8 mouse cellular contexts compared by ENCODE assay signal in the genomic region with DNA sequence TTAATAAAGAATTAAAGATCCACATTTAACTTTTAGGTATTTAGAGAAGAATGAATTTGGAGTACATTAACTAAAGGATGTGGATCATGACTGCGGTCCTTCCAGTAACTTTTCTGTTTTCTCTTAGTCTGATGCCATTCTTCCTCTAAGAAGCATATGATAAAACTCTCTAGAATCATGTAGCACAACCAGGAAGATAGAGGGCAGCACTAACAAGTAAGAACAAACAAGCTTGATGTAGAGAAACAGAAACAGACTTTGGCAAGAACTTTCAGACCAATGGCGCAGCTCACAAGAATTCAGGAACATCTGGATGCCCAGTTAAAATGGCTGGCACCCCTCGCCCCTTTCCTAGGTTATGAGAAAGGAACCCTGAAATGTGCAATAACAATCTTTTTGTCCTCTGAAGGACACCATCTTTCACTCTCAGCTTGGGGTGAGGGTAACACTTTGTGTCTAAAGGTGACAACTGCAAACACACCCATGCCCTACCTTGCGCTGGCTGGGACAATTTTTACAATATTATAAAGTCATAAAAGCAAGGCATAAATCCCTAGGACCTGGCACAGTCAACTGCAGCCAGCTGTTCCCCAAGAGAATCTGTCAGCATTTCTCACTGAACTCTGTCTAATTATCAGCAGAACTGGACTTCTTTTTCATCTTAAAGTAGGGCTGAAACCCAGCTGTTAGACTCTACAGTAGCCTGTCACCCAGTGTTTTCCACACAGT. TPM values are rescaled to one million over a fixed set of nuclear protein-coding genes. Genes with fewer than 3 reads are reported as not detected.
DNase-seq lines count a peak whose midpoint lies in the region; ATAC-seq lines count a peak whose summit lies in the region.
"Had no signal": no experiment of that assay in that cellular context is flagged by ENCODE, and none has a peak within 500 bp of the region (broad histone marks: within the 10 kb centered on the region; RNA-seq: fewer than 3 reads in every experiment).

No protein-coding gene starts in this region.

- peaks cover 33% of the 10 kb centered on the region for H3K36me3 ChIP-seq in hindbrain, embryonic 14.5 days (replicated peaks; ENCODE audit: control insufficient read depth, insufficient read depth)
- peaks cover 44% of the 10 kb centered on the region for H3K36me3 ChIP-seq in hindbrain, embryonic 13.5 days

- H3K9me3 ChIP-seq in hindbrain, embryonic 14.5 days (ENCODE audit: control insufficient read depth, low read length): no peaks in the 10 kb centered on the region
- no peaks in the 10 kb centered on the region for H3K9me3 ChIP-seq in hindbrain, embryonic 13.5 days

- H3K4me1 ChIP-seq in hindbrain, embryonic 14.5 days (replicated peaks; ENCODE audit: control insufficient read depth, insufficient read depth, low read length): no peaks in the 10 kb centered on the region
- no peaks in the 10 kb centered on the region for H3K4me1 ChIP-seq in hindbrain, embryonic 13.5 days (replicated peaks)

- peak; percentile 58 for DNase-seq in hindbrain, embryonic 14.5 days (ENCODE audit: low spot score)
- DNase-seq in 416B (ENCODE audit: low read depth) (peak; percentile 66), MN1 (ENCODE audit: low spot score) (peak; percentile 27)
- DNase-seq in large intestine, adult 2 months (ENCODE audit: low read depth, low spot score): peak; percentile 79
- DNase-seq in cerebellum, adult 11-12 months: no peak
- DNase-seq in yolk sac, embryonic 10.5 days (ENCODE audit: low spot score): no peak
- DNase-seq: gastrocnemius, postnatal 14 days had no signal

- no peak overlapping the region for H3K9ac ChIP-seq in hindbrain, embryonic 14.5 days
- no peak overlapping the region for H3K9ac ChIP-seq in hindbrain, embryonic 13.5 days

- no peaks in the 10 kb centered on the region for H3K27me3 ChIP-seq in hindbrain, embryonic 14.5 days (ENCODE audit: control insufficient read depth, insufficient read depth, low read length)
- H3K27me3 ChIP-seq in hindbrain, embryonic 13.5 days: no peaks in the 10 kb centered on the region

- 90% methylated on average over 4 of the region's 4 CpGs for WGBS in hindbrain, embryonic 14.5 days
- 91% methylated on average over 4 of the region's 4 CpGs for WGBS in hindbrain, embryonic 13.5 days
- 21% methylated on average over 4 of the region's 4 CpGs for WGBS in large intestine, adult 2 months

- H3K27ac ChIP-seq in hindbrain, embryonic 14.5 days: no peak overlapping the region
- H3K27ac ChIP-seq in hindbrain, embryonic 13.5 days: no peak overlapping the region

- H3K4me2 ChIP-seq in hindbrain, embryonic 14.5 days (replicated peaks): no peak overlapping the region
- no peak overlapping the region for H3K4me2 ChIP-seq in hindbrain, embryonic 13.5 days

- no peak overlapping the region for H3K4me3 ChIP-seq in hindbrain, embryonic 14.5 days (replicated peaks; ENCODE audit: low read length)
- H3K4me3 ChIP-seq in hindbrain, embryonic 13.5 days: no peak overlapping the region

- peak; percentile 46; the same call in 1 of the 2 replicates for ATAC-seq in hindbrain, embryonic 14.5 days (ENCODE audit: low FRiP score)
- no peak for ATAC-seq in hindbrain, embryonic 13.5 days (ENCODE audit: low FRiP score)

RNA-seq across cellular contexts. Expression of gene Smarca5, which starts 33.6 kb away (rescaled TPM):
- polyA plus RNA-seq in hindbrain, embryonic 14.5 days (2014; fragmentation: Nextera tagmentation; extraction: Ambion mirVana): 56.7 and 61.3 TPM in 2 replicates
- 66.9 and 71.4 TPM in 2 replicates for polyA plus RNA-seq in hindbrain, embryonic 13.5 days (2015; fragmentation: Nextera tagmentation; extraction: Ambion mirVana)
- 3.4 and 6.1 TPM in 2 replicates for polyA plus RNA-seq in large intestine, adult 2 months (2012; rRNA removed)

Comparison
In these comparisons a context has a peak if more than half of its experiments do, and no peak if none do; other contexts are left out.
1. DNase-seq: peak in hindbrain, embryonic 14.5 days (single experiment), 416B (single experiment), MN1 (single experiment) and large intestine, adult 2 months (single experiment); none in cerebellum, adult 11-12 months (single experiment) and yolk sac, embryonic 10.5 days (single experiment).